Mouse (Mus musculus) heart, adult 2 months (tissue): ENCODE measurements around the gene Ccdc153. TPM values are rescaled to one million over a fixed set of nuclear protein-coding genes. Genes with fewer than 3 reads are reported as not detected.

Experiments used
- DNase-seq, 2 experiments: peaks; one replicate each; pipeline ENCODE4 v3.0.0; 2021
- H3K27ac ChIP-seq: fragments of 200-600 bp; 2 replicates; pipeline ENCODE4 v1.8.1; 2022
- H3K27me3 ChIP-seq: fragments of 200-500 bp; 2 replicates; pipeline ENCODE4 v1.6.1; 2012; ENCODE audit warnings: mild to moderate bottlenecking, low read length, inconsistent platforms, mixed read lengths; ENCODE audit not compliant: control insufficient read depth, insufficient read depth
- H3K36me3 ChIP-seq: fragments of 200-500 bp; 2 replicates; pipeline ENCODE4 v1.6.1; 2012; ENCODE audit warnings: low read length, inconsistent platforms; ENCODE audit not compliant: control insufficient read depth, insufficient read depth
- H3K4me1 ChIP-seq: fragments of 200-500 bp; 2 replicates; pipeline ENCODE4 v1.6.1; 2011; ENCODE audit warnings: low read length; ENCODE audit not compliant: control insufficient read depth, insufficient read depth
- H3K4me3 ChIP-seq: fragments of 200-600 bp; 2 replicates; pipeline ENCODE4 v1.8.1; 2022
- H3K79me2 ChIP-seq: fragments of 200-500 bp; replicated peaks from 2 replicates; pipeline ENCODE4 v1.6.1; 2012; ENCODE audit warnings: mild to moderate bottlenecking, inconsistent platforms, low read length, moderate library complexity, mixed read lengths; ENCODE audit not compliant: control insufficient read depth, insufficient read depth
- H3K9ac ChIP-seq: fragments of 200-500 bp; 2 replicates; pipeline ENCODE4 v1.6.1; 2012; ENCODE audit warnings: low read depth, mild to moderate bottlenecking, control low read depth, inconsistent platforms, low read length, mixed read lengths
- CTCF ChIP-seq: fragments of 200-600 bp; IDR thresholded peaks from 2 replicates; pipeline ENCODE4 v1.8.1; 2022; ENCODE audit warnings: antibody characterized with exemption, mild to moderate bottlenecking, moderate library complexity
- EP300 ChIP-seq: fragments of 200-500 bp; IDR thresholded peaks from 2 replicates; pipeline ENCODE4 v1.6.1; 2011; ENCODE audit warnings: low read depth, low read length, control low read depth; ENCODE audit not compliant: insufficient read depth
- POLR2A ChIP-seq: fragments of 200-500 bp; IDR thresholded peaks from 2 replicates; pipeline ENCODE4 v1.6.1; 2011; ENCODE audit warnings: mild to moderate bottlenecking, low read depth, low read length, control low read depth; ENCODE audit not compliant: insufficient read depth
- WGBS: fragments of 180-500 bp; shearing (Covaris S2); methylation state at CpG from one replicate; pipeline ENCODE4 v1.1.7; 2018; 5-methylcytosine and 5-hydroxymethylcytosine counted together
- intact Hi-C: fragments of 180-260 bp; cut with DNase I; formaldehyde crosslinking; loops from one replicate; pipeline ENCODE4 v1.15.1; 2025
- polyA plus RNA-seq: library from polyadenylated mRNA; depleted of rRNA; stranded (reverse); fragments of >200 nt; gene quantifications from 2 replicates; pipeline ENCODE4 v1.2.3, GENCODE M21; 2012
- total RNA-seq, 2 experiments: library from RNA; stranded (reverse); gene quantifications; 2 replicates each; pipeline ENCODE4 v1.2.3; 2021

Gene Ccdc153
- total and polyA plus RNA-seq, 3 experiments: 1.6 TPM; not detected in 2

- Histone ChIP-seq H3K36me3 (peaks cover 3% of the 10 kb centered on the region), H3K4me1 (no peaks in the 10 kb centered on the region; the same call in none of the 2 replicates), H3K27me3 (no peaks in the 10 kb centered on the region), H3K27ac (no peak overlapping the region), H3K4me3 (no peak overlapping the region), H3K9ac (no peak overlapping the region), H3K79me2 (peaks cover 2% of the 10 kb centered on the region; the same call in 1 of the 2 replicates)
- WGBS: 81% methylated on average over 3 of the region's 3 CpGs
- DNase-seq: no peak
- no peak for TF ChIP-seq CTCF
- intact Hi-C loops: no loop called here
Observed at GRCm38 (mm10) chr9:44199166-44199565, 41.3 kb upstream of the Ccdc153 start.

- no peak for TF ChIP-seq CTCF
- TF ChIP-seq EP300: no peak
- no peak overlapping the region for H3K27ac ChIP-seq
- intact Hi-C loops: no loop called here
- H3K36me3 ChIP-seq: peaks cover 2% of the 10 kb centered on the region
- H3K4me3 ChIP-seq: no peak overlapping the region
- peaks cover 2% of the 10 kb centered on the region; the same call in 1 of the 2 replicates for H3K79me2 ChIP-seq
- DNase-seq: no peak
- H3K4me1 ChIP-seq: no peaks in the 10 kb centered on the region; the same call in 1 of the 2 replicates
- H3K9ac ChIP-seq: no peak overlapping the region
- no peaks in the 10 kb centered on the region for H3K27me3 ChIP-seq
Observed at GRCm38 (mm10) chr9:44199580-44199979, 40.9 kb upstream of the Ccdc153 start.

GRCm38 (mm10) chr9:44200458-44200857 lies 40.0 kb upstream of the Ccdc153 start:
- TF ChIP-seq POLR2A (no peak), EP300 (no peak), CTCF (no peak)

GRCm38 (mm10) chr9:44207840-44208239 lies 32.6 kb upstream of the Ccdc153 start:
- WGBS: 95% methylated on average over 2 of the region's 2 CpGs
- no peaks in the 10 kb centered on the region for H3K27me3 ChIP-seq
- DNase-seq: no peak
- TF ChIP-seq POLR2A: no peak
- no peak for TF ChIP-seq EP300
- TF ChIP-seq CTCF: no peak
- no peak overlapping the region for H3K4me3 ChIP-seq
- intact Hi-C loops: no loop called here
- no peak overlapping the region for H3K27ac ChIP-seq
- H3K79me2 ChIP-seq: peaks cover 7% of the 10 kb centered on the region
- H3K4me1 ChIP-seq: peaks cover 2% of the 10 kb centered on the region; the same call in 1 of the 2 replicates
- no peaks in the 10 kb centered on the region; the same call in 1 of the 2 replicates for H3K36me3 ChIP-seq
- no peak overlapping the region for H3K9ac ChIP-seq

More at GRCm38 (mm10) chr9:44200458-44200857, 40.0 kb upstream of the Ccdc153 start:
- Histone ChIP-seq H3K27me3 (no peaks in the 10 kb centered on the region), H3K4me1 (no peaks in the 10 kb centered on the region; the same call in 1 of the 2 replicates), H3K79me2 (peaks cover under 1% of the 10 kb centered on the region; the same call in 1 of the 2 replicates), H3K36me3 (peaks cover 2% of the 10 kb centered on the region; the same call in 1 of the 2 replicates), H3K9ac (no peak overlapping the region), H3K27ac (no peak overlapping the region), H3K4me3 (no peak overlapping the region)
- no peak for DNase-seq
- 76% methylated on average over 3 of the region's 3 CpGs for WGBS
- intact Hi-C loops: no loop called here

- H3K4me1 ChIP-seq: peaks cover 2% of the 10 kb centered on the region; the same call in 1 of the 2 replicates
- peaks cover 9% of the 10 kb centered on the region for H3K79me2 ChIP-seq
- no peak overlapping the region for H3K27ac ChIP-seq
- 94% methylated on average over 4 of the region's 4 CpGs for WGBS
- no peaks in the 10 kb centered on the region; the same call in 1 of the 2 replicates for H3K36me3 ChIP-seq
- no peak overlapping the region for H3K4me3 ChIP-seq
- no peak overlapping the region for H3K9ac ChIP-seq
- intact Hi-C loops: no loop called here
- TF ChIP-seq CTCF (no peak), EP300 (no peak), POLR2A (no peak)
- DNase-seq: no peak
- H3K27me3 ChIP-seq: no peaks in the 10 kb centered on the region
Observed at GRCm38 (mm10) chr9:44209416-44209815, 31.1 kb upstream of the Ccdc153 start.

- DNase-seq: no peak
- no peak overlapping the region for H3K9ac ChIP-seq
- no peak for TF ChIP-seq POLR2A
- no peak for TF ChIP-seq CTCF
- no peak for TF ChIP-seq EP300
- H3K79me2 ChIP-seq: peaks cover 5% of the 10 kb centered on the region
- no peaks in the 10 kb centered on the region; the same call in 1 of the 2 replicates for H3K36me3 ChIP-seq
- no peak overlapping the region for H3K4me3 ChIP-seq
- intact Hi-C loops: no loop called here
- H3K4me1 ChIP-seq: peaks cover 2% of the 10 kb centered on the region; the same call in 1 of the 2 replicates
- no peaks in the 10 kb centered on the region for H3K27me3 ChIP-seq
- 82% methylated on average over 4 of the region's 4 CpGs for WGBS
- no peak overlapping the region for H3K27ac ChIP-seq
Observed at GRCm38 (mm10) chr9:44212406-44212805, 28.1 kb upstream of the Ccdc153 start.
